8 mouse cellular contexts compared by ENCODE assay signal in the genomic region with DNA sequence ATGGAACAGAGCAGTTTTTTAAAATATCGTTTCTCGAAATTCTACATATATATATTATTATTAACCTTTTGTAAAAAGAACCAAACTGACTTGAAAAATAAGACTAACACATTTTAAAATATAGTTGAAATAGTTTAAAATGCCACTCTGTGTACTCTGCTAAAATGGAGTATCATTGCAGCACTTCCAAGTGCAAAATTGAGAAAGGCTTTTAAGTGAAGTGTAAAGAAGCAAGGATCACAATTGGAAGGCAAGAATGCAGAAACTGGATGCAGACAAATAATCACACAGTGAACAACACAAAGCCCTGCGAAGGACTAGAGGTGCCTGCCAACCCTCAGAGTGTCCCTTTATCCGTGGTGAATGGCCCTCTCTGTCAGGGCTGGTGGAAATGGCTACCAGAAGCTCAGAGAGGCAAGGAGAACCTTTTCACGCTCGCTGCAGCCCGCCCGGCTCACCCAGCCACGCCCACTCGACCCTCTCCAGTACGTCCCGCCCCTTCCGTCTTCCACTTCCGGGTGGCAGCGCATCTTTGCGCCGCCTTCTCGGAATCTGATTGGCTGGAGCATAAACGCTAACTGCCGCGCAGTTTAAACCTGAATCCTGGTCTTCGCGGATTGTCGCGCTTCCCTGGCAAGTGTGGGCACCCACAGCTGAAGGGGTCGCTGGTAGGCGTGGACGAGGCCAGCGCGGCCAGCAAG. TPM values are rescaled to one million over a fixed set of nuclear protein-coding genes. Genes with fewer than 3 reads are reported as not detected.
A peak's percentile ranks its signal among the peaks of the same experiment; 100 is the strongest.
DNase-seq lines count a peak whose midpoint lies in the region; ATAC-seq lines count a peak whose summit lies in the region.

TSS of gene Sgo2a (plus strand) at position 540 of the 701 bp plus-strand sequence.

- no peaks in the 10 kb centered on the region for H3K9me3 ChIP-seq in heart, embryonic 13.5 days
- H3K9me3 ChIP-seq in liver, embryonic 12.5 days (replicated peaks) = no peaks in the 10 kb centered on the region
- no peaks in the 10 kb centered on the region for H3K9me3 ChIP-seq in stomach, embryonic 15.5 days

- H3K4me2 ChIP-seq in heart, embryonic 13.5 days = peak within 1 kb of the TSS; percentile 92
- H3K4me2 ChIP-seq in liver, embryonic 12.5 days = peak within 1 kb of the TSS; percentile 90
- H3K4me2 ChIP-seq in stomach, embryonic 15.5 days = peak within 1 kb of the TSS; percentile 83

- H3K36me3 ChIP-seq in heart, embryonic 13.5 days = peaks cover 12% of the 10 kb centered on the region
- peaks cover 17% of the 10 kb centered on the region for H3K36me3 ChIP-seq in liver, embryonic 12.5 days
- no peaks in the 10 kb centered on the region for H3K36me3 ChIP-seq in stomach, embryonic 15.5 days

- no peaks in the 10 kb centered on the region for H3K27me3 ChIP-seq in heart, embryonic 13.5 days (replicated peaks)
- no peaks in the 10 kb centered on the region for H3K27me3 ChIP-seq in liver, embryonic 12.5 days (replicated peaks)
- H3K27me3 ChIP-seq in stomach, embryonic 15.5 days (replicated peaks) = no peaks in the 10 kb centered on the region

- 6% methylated on average over 30 of the region's 30 CpGs for WGBS in heart, embryonic 13.5 days
- 5% methylated on average over 30 of the region's 30 CpGs for WGBS in liver, embryonic 12.5 days (ENCODE audit: insufficient replicate concordance)
- WGBS in stomach, embryonic 15.5 days = 6% methylated on average over 30 of the region's 30 CpGs

- H3K9ac ChIP-seq in heart, embryonic 13.5 days = peak within 1 kb of the TSS; percentile 91
- H3K9ac ChIP-seq in liver, embryonic 12.5 days = peak within 1 kb of the TSS; percentile 93
- H3K9ac ChIP-seq in stomach, embryonic 15.5 days = peak within 1 kb of the TSS; percentile 62

- 0 out of 2 replicates have a peak, but pooled peaks cover 3% of the 10 kb centered on the region for H3K4me1 ChIP-seq in brown adipose tissue, adult 24 weeks (ENCODE audit: control insufficient read depth, insufficient read depth, insufficient read length, low read length)
- H3K4me1 ChIP-seq in heart, embryonic 13.5 days = peaks cover 29% of the 10 kb centered on the region
- H3K4me1 ChIP-seq in liver, embryonic 12.5 days = peaks cover 25% of the 10 kb centered on the region
- H3K4me1 ChIP-seq in stomach, embryonic 15.5 days = peaks cover 11% of the 10 kb centered on the region

- peak; percentile 92 for ATAC-seq in heart, embryonic 13.5 days (ENCODE audit: extremely low read depth, insufficient number of reproducible peaks, low FRiP score, low TSS enrichment)
- ATAC-seq in liver, embryonic 12.5 days = peak; percentile 94
- peak; percentile 97 for ATAC-seq in stomach, embryonic 15.5 days (ENCODE audit: insufficient read depth, low FRiP score, low read depth)

- peak within 1 kb of the TSS; percentile 54 for H3K27ac ChIP-seq in brown adipose tissue, adult 24 weeks (replicated peaks; ENCODE audit: low read depth, low read length)
- H3K27ac ChIP-seq in heart, embryonic 13.5 days (replicated peaks) = peak within 1 kb of the TSS; percentile 79
- peak within 1 kb of the TSS; percentile 89 for H3K27ac ChIP-seq in liver, embryonic 12.5 days
- peak within 1 kb of the TSS; percentile 66; the same call in 1 of the 2 replicates for H3K27ac ChIP-seq in stomach, embryonic 15.5 days

- peak within 1 kb of the TSS; percentile 82 for H3K4me3 ChIP-seq in brown adipose tissue, adult 24 weeks (ENCODE audit: insufficient read depth, low read depth, low read length)
- H3K4me3 ChIP-seq in heart, embryonic 13.5 days = peak within 1 kb of the TSS; percentile 96
- peak within 1 kb of the TSS; percentile 93 for H3K4me3 ChIP-seq in liver, embryonic 12.5 days
- H3K4me3 ChIP-seq in stomach, embryonic 15.5 days (replicated peaks) = peak within 1 kb of the TSS; percentile 81

- peak; percentile 97 for DNase-seq in CD4-positive, CD25-positive, alpha-beta regulatory T cell, adult 2 months (ENCODE audit: low read depth, low spot score)
- DNase-seq in fat pad, adult 2 months (ENCODE audit: extremely low read depth, low read depth, low spot score) = peak; percentile 42
- peak; percentile 96 for DNase-seq in kidney, postnatal 10 days
- DNase-seq in natural killer cell, adult 2 months (ENCODE audit: low spot score in 2 of 2) = peak; percentile 85 to 88

RNA-seq across cellular contexts. Expression of gene Sgo2a, which starts in this region (rescaled TPM):
- 1.2 and 2.0 TPM in 2 replicates for polyA plus RNA-seq in brown adipose tissue, adult 24 weeks (2012; ENCODE audit: insufficient read depth, insufficient read length, missing spikeins)
- polyA plus RNA-seq in heart, embryonic 13.5 days (2015; fragmentation: Nextera tagmentation; extraction: Ambion mirVana) = 16.4 and 16.6 TPM in 2 replicates
- 12.4 and 12.9 TPM in 2 replicates for polyA plus RNA-seq in liver, embryonic 12.5 days (2016; fragmentation: Nextera tagmentation; extraction: Ambion mirVana)
- polyA plus RNA-seq in stomach, embryonic 15.5 days (2015; fragmentation: Nextera tagmentation; extraction: Ambion mirVana) = 14.0 and 16.1 TPM in 2 replicates

Comparison
In these comparisons a context has a peak if more than half of its experiments do, and no peak if none do; other contexts are left out.
1. Peak in every context shown above with its lines: DNase-seq, ATAC-seq, H3K4me3 ChIP-seq and H3K27ac ChIP-seq.
2. DNase-seq: peak in every context shown above with its lines; median percentile 97 in CD4-positive, CD25-positive, alpha-beta regulatory T cell, adult 2 months; 96 in kidney, postnatal 10 days; 86 in natural killer cell, adult 2 months; 42 in fat pad, adult 2 months.